Comparison of ENCODE assay signal across 14 mouse cellular contexts in genomic region chr9:55277562-55277961, GRCm38 (mm10). TPM values are rescaled to one million over a fixed set of nuclear protein-coding genes. Genes with fewer than 3 reads are reported as not detected.
DNase-seq lines count a peak whose midpoint lies in the region; ATAC-seq lines count a peak whose summit lies in the region.
"Had no signal": no experiment of that assay in that cellular context is flagged by ENCODE, and none has a peak within 500 bp of the region (broad histone marks: within the 10 kb centered on the region; RNA-seq: fewer than 3 reads in every experiment).

No protein-coding gene starts in this region.

- H3K4me2 ChIP-seq in heart, embryonic 12.5 days, result no peak overlapping the region
- H3K4me2 ChIP-seq: embryonic facial prominence, embryonic 12.5 days; forebrain, embryonic 15.5 days; heart, embryonic 13.5 days; hindbrain, embryonic 14.5 days had no signal

- peak; percentile 30 to 37 for DNase-seq in heart, adult 18-20 months
- DNase-seq in adrenal gland, adult 18-20 months (ENCODE audit: low spot score in 2 of 2), result peak; percentile 33 to 61
- DNase-seq in kidney, adult 8-10 months, result peak; percentile 86 to 93
- no peak for DNase-seq in urinary bladder, postnatal 25 days (ENCODE audit: low spot score)
- DNase-seq in T-cell, adult 2 months (ENCODE audit: low spot score), result no peak
- no peak for DNase-seq in frontal cortex, postnatal 36 days (ENCODE audit: low spot score in 2 of 2)

- H3K27ac ChIP-seq in heart, embryonic 12.5 days (ENCODE audit: poor library complexity, severe bottlenecking), result no peak overlapping the region
- H3K27ac ChIP-seq in brown adipose tissue, adult 24 weeks (replicated peaks; ENCODE audit: low read depth, low read length), result peak overlapping the region; percentile 70
- H3K27ac ChIP-seq: embryonic facial prominence, embryonic 12.5 days; forebrain, embryonic 15.5 days; heart, embryonic 13.5 days; hindbrain, embryonic 14.5 days had no signal

- H3K27me3 ChIP-seq in heart, embryonic 12.5 days (replicated peaks), result no peaks in the 10 kb centered on the region
- H3K27me3 ChIP-seq: embryonic facial prominence, embryonic 12.5 days; forebrain, embryonic 15.5 days; heart, embryonic 13.5 days; Patski had no signal

- H3K9ac ChIP-seq in heart, embryonic 12.5 days, result no peak overlapping the region
- H3K9ac ChIP-seq: embryonic facial prominence, embryonic 12.5 days; forebrain, embryonic 15.5 days; heart, embryonic 13.5 days; hindbrain, embryonic 14.5 days had no signal

- H3K36me3 ChIP-seq in heart, embryonic 12.5 days, result no peaks in the 10 kb centered on the region
- H3K36me3 ChIP-seq: embryonic facial prominence, embryonic 12.5 days; forebrain, embryonic 15.5 days; heart, embryonic 13.5 days had no signal

- 80% methylated on average over 4 of the region's 4 CpGs for WGBS in heart, embryonic 12.5 days

- ATAC-seq in heart, embryonic 12.5 days (ENCODE audit: insufficient number of reproducible peaks, low FRiP score), result no peak
- ATAC-seq: forebrain, embryonic 15.5 days; midbrain, embryonic 16.5 days; Patski had no signal

- no peak overlapping the region for H3K4me3 ChIP-seq in heart, embryonic 12.5 days
- H3K4me3 ChIP-seq in brown adipose tissue, adult 24 weeks (ENCODE audit: insufficient read depth, low read depth, low read length), result no peak overlapping the region
- H3K4me3 ChIP-seq: embryonic facial prominence, embryonic 12.5 days; forebrain, embryonic 15.5 days; heart, embryonic 13.5 days had no signal

- no peaks in the 10 kb centered on the region for H3K9me3 ChIP-seq in heart, embryonic 12.5 days (replicated peaks)
- H3K9me3 ChIP-seq: embryonic facial prominence, embryonic 12.5 days; forebrain, embryonic 15.5 days; heart, embryonic 13.5 days had no signal

- H3K4me1 ChIP-seq in heart, embryonic 12.5 days (replicated peaks), result no peaks in the 10 kb centered on the region
- H3K4me1 ChIP-seq in brown adipose tissue, adult 24 weeks (ENCODE audit: control insufficient read depth, insufficient read depth, insufficient read length, low read length), result no peaks in the 10 kb centered on the region; the same call in none of the 2 replicates
- H3K4me1 ChIP-seq: embryonic facial prominence, embryonic 12.5 days; forebrain, embryonic 15.5 days; heart, embryonic 13.5 days had no signal

RNA-seq across cellular contexts. Expression of gene Nrg4, which starts 49.1 kb away (rescaled TPM):
- total RNA-seq in heart, adult 18-20 months (2021), result 1 to 10 TPM; 1.6 to 6.1 TPM
- polyA plus RNA-seq in heart, embryonic 12.5 days (2016; fragmentation: Nextera tagmentation; extraction: Ambion mirVana), result 1.5 and 2.0 TPM in 2 replicates
- 10 to 100 TPM; 23.4 to 37.3 TPM for total RNA-seq in adrenal gland, adult 18-20 months (2021)
- 184 and 242 TPM in 2 replicates for polyA plus RNA-seq in brown adipose tissue, adult 24 weeks (2012; ENCODE audit: insufficient read depth, insufficient read length, missing spikeins)

RNA-seq across cellular contexts. Expression of gene Tmem266, which starts 49.2 kb away (rescaled TPM):
- 1 to 10 TPM; 2.5 to 2.9 TPM for total RNA-seq in heart, adult 18-20 months (2021)
- polyA plus RNA-seq in heart, embryonic 12.5 days (2016; fragmentation: Nextera tagmentation; extraction: Ambion mirVana), result 0.13 and 0.24 TPM in 2 replicates
- total RNA-seq in adrenal gland, adult 18-20 months (2021), result under 1 TPM; 0.80 to 0.93 TPM
- 1.1 and 1.5 TPM in 2 replicates for polyA plus RNA-seq in brown adipose tissue, adult 24 weeks (2012; ENCODE audit: insufficient read depth, insufficient read length, missing spikeins)

Comparison
In these comparisons a context has a peak if more than half of its experiments do, and no peak if none do; other contexts are left out.
1. DNase-seq: peak in heart, adult 18-20 months (2 of 2), adrenal gland, adult 18-20 months (2 of 2) and kidney, adult 8-10 months (2 of 2); none in urinary bladder, postnatal 25 days (single experiment), T-cell, adult 2 months (single experiment) and frontal cortex, postnatal 36 days (0 of 2).